Mouse (Mus musculus): ENCODE results near the gene Ifnar1.

- TF ChIP-seq CTCF (IDR thresholded peaks at IDR 0.05; ENCODE audit: extremely low read depth, insufficient read length, insufficient replicate concordance, low read depth, low read length), result no peak
- no peak; the same call in 1 of the 2 replicates for TF ChIP-seq POLR2A (IDR thresholded peaks at IDR 0.05; ENCODE audit: low read depth, low read length)
Measured at GRCm38 (mm10) chr16:91546836-91547741, 62.1 kb downstream of the Ifnar1 start, which contains the start of gene Ifngr2.
